In the genomic region with DNA sequence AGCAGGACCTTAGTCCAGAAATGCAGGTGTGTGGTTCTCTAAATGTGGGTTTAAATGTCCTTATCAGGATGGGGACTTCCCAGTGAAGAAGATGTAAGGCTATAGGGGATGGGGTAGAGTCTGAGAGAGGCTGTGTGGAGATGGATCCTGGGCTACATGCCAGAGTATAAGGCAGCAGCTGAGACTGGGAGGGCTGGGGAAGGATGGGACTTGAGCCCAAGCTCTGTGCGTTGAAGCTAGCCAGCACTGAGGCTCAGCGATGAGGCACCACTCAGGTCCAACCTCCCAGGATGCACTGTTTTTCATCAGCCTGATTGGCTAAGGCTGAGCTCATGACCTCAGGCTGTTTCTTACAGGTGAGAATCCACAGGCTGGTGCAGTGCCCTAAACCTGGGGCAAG, we compare ENCODE assay signal across 37 mouse cellular contexts. TPM values are rescaled to one million over a fixed set of nuclear protein-coding genes. Genes with fewer than 3 reads are reported as not detected.
"Had no signal": no experiment of that assay in that cellular context is flagged by ENCODE, and none has a peak within 500 bp of the region (broad histone marks: within the 10 kb centered on the region; RNA-seq: fewer than 3 reads in every experiment).

No protein-coding gene starts in this region.

- DNase-seq: gastrocnemius, postnatal 14 days; gastrocnemius, postnatal 36 days; heart, adult 18-20 months; heart, postnatal 14 days; heart, postnatal 36 days; kidney, adult 11 months; kidney, adult 2 months; kidney, adult 9 months; kidney, postnatal 10 days; kidney, postnatal 25 days; kidney, postnatal 4 days; liver had no signal

- H3K9ac ChIP-seq: hindbrain, embryonic 13.5 days; hindbrain, embryonic 15.5 days; limb, embryonic 12.5 days had no signal

- ATAC-seq: hindbrain, postnatal 0 days; intestine, embryonic 16.5 days had no signal

- H3K4me1 ChIP-seq: heart, embryonic 10.5 days; hindbrain, embryonic 13.5 days; hindbrain, embryonic 15.5 days; limb, embryonic 10.5 days; limb, embryonic 12.5 days had no signal

- H3K36me3 ChIP-seq: heart, embryonic 10.5 days; hindbrain, embryonic 13.5 days; hindbrain, embryonic 15.5 days; limb, embryonic 10.5 days; limb, embryonic 12.5 days had no signal

- H3K27ac ChIP-seq: heart, embryonic 10.5 days; hindbrain, embryonic 13.5 days; hindbrain, embryonic 15.5 days; hindbrain, postnatal 0 days; layer of hippocampus, adult 2 months; left cerebral cortex, adult 2 months; limb, embryonic 10.5 days; limb, embryonic 12.5 days had no signal

- H3K4me3 ChIP-seq: heart, embryonic 10.5 days; hindbrain, embryonic 13.5 days; hindbrain, embryonic 15.5 days; layer of hippocampus, adult 2 months; left cerebral cortex, adult 2 months; limb, embryonic 10.5 days; limb, embryonic 12.5 days had no signal

- H3K4me2 ChIP-seq: hindbrain, embryonic 13.5 days; hindbrain, embryonic 15.5 days; limb, embryonic 12.5 days; liver, embryonic 11.5 days had no signal

- H3K9me3 ChIP-seq: heart, embryonic 10.5 days; hindbrain, embryonic 13.5 days; hindbrain, embryonic 15.5 days; limb, embryonic 10.5 days; limb, embryonic 12.5 days had no signal

- H3K27me3 ChIP-seq: hindbrain, embryonic 13.5 days; hindbrain, embryonic 15.5 days; limb, embryonic 12.5 days had no signal

RNA-seq across cellular contexts. Expression of a gene that starts 29.3 kb away (rescaled TPM):
- total RNA-seq: gastrocnemius, adult 18-20 months; gastrocnemius, adult 8-10 months; gastrocnemius, postnatal 14 days; gastrocnemius, postnatal 36 days; heart, adult 18-20 months; heart, adult 8-10 months; heart, postnatal 14 days; heart, postnatal 36 days; hematopoietic stem cell, adult 5-6 weeks; hindbrain, postnatal 0 days; layer of hippocampus, adult 2 months; layer of hippocampus, postnatal 10 days; layer of hippocampus, postnatal 25 days; left cerebral cortex, adult 2 months; left cerebral cortex, postnatal 14 days; left cerebral cortex, postnatal 36 days had no signal
- polyA plus RNA-seq: gonadal fat pad, adult 2 months; heart, embryonic 10.5 days; heart, embryonic 14.5 days; heart, embryonic 16.5 days; hindbrain, embryonic 11.5 days; hindbrain, embryonic 13.5 days; hindbrain, embryonic 15.5 days; hindbrain, postnatal 0 days; intestine, embryonic 14.5 days; intestine, embryonic 16.5 days; kidney, embryonic 16.5 days; limb, embryonic 10.5 days; limb, embryonic 12.5 days; limb, embryonic 14.5 days; liver, embryonic 11.5 days had no signal
